Mouse (Mus musculus): ENCODE results near the gene Rasgrp2. TPM values are rescaled to one million over a fixed set of nuclear protein-coding genes. Genes with fewer than 3 reads are reported as not detected.

Rasgrp2 gene
- polyA plus RNA-seq, 1 experiment: 1,280 TPM

- no peak for TF ChIP-seq POLR2A (IDR thresholded peaks at IDR 0.05; ENCODE audit: borderline replicate concordance, control insufficient read depth, low read depth, low read length)
- TF ChIP-seq CTCF (IDR thresholded peaks at IDR 0.05; ENCODE audit: control insufficient read depth, insufficient read depth, low read length): no peak
- WGBS: 79% methylated on average over 10 of the region's 10 CpGs
- no peak overlapping the region for H3K4me3 ChIP-seq (replicated peaks; ENCODE audit: control insufficient read depth, low read depth, low read length)
Measured at GRCm38 (mm10) chr19:6405433-6405832, 6.3 kb downstream of the Rasgrp2 start.

GRCm38 (mm10) chr19:6407109-6407508 lies 8.0 kb downstream of the Rasgrp2 start:
- H3K27ac ChIP-seq (ENCODE audit: control insufficient read depth, insufficient read depth, low read depth, low read length, poor library complexity): no peak overlapping the region
- WGBS: 88% methylated on average over 8 of the region's 8 CpGs
- peaks cover 4% of the 10 kb centered on the region; the same call in 1 of the 2 replicates for H3K4me1 ChIP-seq (ENCODE audit: control insufficient read depth, insufficient read depth, low read length)
- TF ChIP-seq POLR2A (IDR thresholded peaks at IDR 0.05; ENCODE audit: borderline replicate concordance, control insufficient read depth, low read depth, low read length) (no peak), CTCF (IDR thresholded peaks at IDR 0.05; ENCODE audit: control insufficient read depth, insufficient read depth, low read length) (no peak)
- no peak overlapping the region for H3K4me3 ChIP-seq (replicated peaks; ENCODE audit: control insufficient read depth, low read depth, low read length)

More at GRCm38 (mm10) chr19:6405433-6405832, 6.3 kb downstream of the Rasgrp2 start:
- Histone ChIP-seq H3K27ac (ENCODE audit: control insufficient read depth, insufficient read depth, low read depth, low read length, poor library complexity) (no peak overlapping the region), H3K4me1 (ENCODE audit: control insufficient read depth, insufficient read depth, low read length) (peaks cover 4% of the 10 kb centered on the region; the same call in 1 of the 2 replicates)

- Histone ChIP-seq H3K4me1 (ENCODE audit: control insufficient read depth, insufficient read depth, low read length) (no peaks in the 10 kb centered on the region; the same call in 1 of the 2 replicates), H3K4me3 (replicated peaks; ENCODE audit: control insufficient read depth, low read depth, low read length) (no peak overlapping the region), H3K27ac (ENCODE audit: control insufficient read depth, insufficient read depth, low read depth, low read length, poor library complexity) (no peak overlapping the region)
- WGBS: 87% methylated on average over 16 of the region's 16 CpGs
- TF ChIP-seq POLR2A (IDR thresholded peaks at IDR 0.05; ENCODE audit: borderline replicate concordance, control insufficient read depth, low read depth, low read length) (no peak), CTCF (IDR thresholded peaks at IDR 0.05; ENCODE audit: control insufficient read depth, insufficient read depth, low read length) (no peak)
Measured at GRCm38 (mm10) chr19:6407816-6408510, 8.8 kb downstream of the Rasgrp2 start.

- no peak overlapping the region for H3K27ac ChIP-seq (ENCODE audit: control insufficient read depth, insufficient read depth, low read depth, low read length, poor library complexity)
- H3K4me1 ChIP-seq (ENCODE audit: control insufficient read depth, insufficient read depth, low read length): no peaks in the 10 kb centered on the region; the same call in 1 of the 2 replicates
- WGBS: 56% methylated on average over 8 of the region's 8 CpGs
- no peak overlapping the region for H3K4me3 ChIP-seq (replicated peaks; ENCODE audit: control insufficient read depth, low read depth, low read length)
- TF ChIP-seq POLR2A (IDR thresholded peaks at IDR 0.05; ENCODE audit: borderline replicate concordance, control insufficient read depth, low read depth, low read length) (no peak), CTCF (IDR thresholded peaks at IDR 0.05; ENCODE audit: control insufficient read depth, insufficient read depth, low read length) (no peak)
Measured at GRCm38 (mm10) chr19:6408749-6409148, 9.6 kb downstream of the Rasgrp2 start.

- TF ChIP-seq CTCF (IDR thresholded peaks at IDR 0.05; ENCODE audit: control insufficient read depth, insufficient read depth, low read length) (no peak), POLR2A (IDR thresholded peaks at IDR 0.05; ENCODE audit: borderline replicate concordance, control insufficient read depth, low read depth, low read length) (no peak)
- Histone ChIP-seq H3K27ac (ENCODE audit: control insufficient read depth, insufficient read depth, low read depth, low read length, poor library complexity) (no peak overlapping the region), H3K4me3 (replicated peaks; ENCODE audit: control insufficient read depth, low read depth, low read length) (no peak overlapping the region), H3K4me1 (ENCODE audit: control insufficient read depth, insufficient read depth, low read length) (no peaks in the 10 kb centered on the region; the same call in 1 of the 2 replicates)
- 65% methylated on average over 5 of the region's 5 CpGs for WGBS
Measured at GRCm38 (mm10) chr19:6409176-6409575, 10.0 kb downstream of the Rasgrp2 start.

GRCm38 (mm10) chr19:6409936-6410335 lies 10.8 kb downstream of the Rasgrp2 start:
- H3K27ac ChIP-seq (ENCODE audit: control insufficient read depth, insufficient read depth, low read depth, low read length, poor library complexity): no peak overlapping the region
- 68% methylated on average over 5 of the region's 5 CpGs for WGBS

GRCm38 (mm10) chr19:6412798-6413197 lies 13.7 kb downstream of the Rasgrp2 start:
- WGBS: 86% methylated on average over 14 of the region's 14 CpGs
- TF ChIP-seq CTCF (IDR thresholded peaks at IDR 0.05; ENCODE audit: control insufficient read depth, insufficient read depth, low read length) (no peak), POLR2A (IDR thresholded peaks at IDR 0.05; ENCODE audit: borderline replicate concordance, control insufficient read depth, low read depth, low read length) (no peak)

More at GRCm38 (mm10) chr19:6409936-6410335, 10.8 kb downstream of the Rasgrp2 start:
- Histone ChIP-seq H3K4me3 (replicated peaks; ENCODE audit: control insufficient read depth, low read depth, low read length) (no peak overlapping the region), H3K4me1 (ENCODE audit: control insufficient read depth, insufficient read depth, low read length) (no peaks in the 10 kb centered on the region; the same call in 1 of the 2 replicates)
- TF ChIP-seq CTCF (IDR thresholded peaks at IDR 0.05; ENCODE audit: control insufficient read depth, insufficient read depth, low read length) (no peak), POLR2A (IDR thresholded peaks at IDR 0.05; ENCODE audit: borderline replicate concordance, control insufficient read depth, low read depth, low read length) (no peak)

GRCm38 (mm10) chr19:6415454-6415853 lies 16.3 kb downstream of the Rasgrp2 start:
- Histone ChIP-seq H3K27ac (ENCODE audit: control insufficient read depth, insufficient read depth, low read depth, low read length, poor library complexity) (no peak overlapping the region), H3K4me1 (ENCODE audit: control insufficient read depth, insufficient read depth, low read length) (no peaks in the 10 kb centered on the region), H3K4me3 (replicated peaks; ENCODE audit: control insufficient read depth, low read depth, low read length) (no peak overlapping the region)
- TF ChIP-seq CTCF (IDR thresholded peaks at IDR 0.05; ENCODE audit: control insufficient read depth, insufficient read depth, low read length) (no peak), POLR2A (IDR thresholded peaks at IDR 0.05; ENCODE audit: borderline replicate concordance, control insufficient read depth, low read depth, low read length) (no peak)
- 72% methylated on average over 6 of the region's 6 CpGs for WGBS

More at GRCm38 (mm10) chr19:6412798-6413197, 13.7 kb downstream of the Rasgrp2 start:
- Histone ChIP-seq H3K4me1 (ENCODE audit: control insufficient read depth, insufficient read depth, low read length) (no peaks in the 10 kb centered on the region; the same call in 1 of the 2 replicates), H3K27ac (ENCODE audit: control insufficient read depth, insufficient read depth, low read depth, low read length, poor library complexity) (no peak overlapping the region), H3K4me3 (replicated peaks; ENCODE audit: control insufficient read depth, low read depth, low read length) (no peak overlapping the region)

All from bone marrow, adult 2 months (tissue).